Mouse (Mus musculus) lung, embryonic 15.5 days (tissue): ENCODE data around the gene Plcd1. TPM values are rescaled to one million over a fixed set of nuclear protein-coding genes. Genes with fewer than 3 reads are reported as not detected.

Experiments
- ATAC-seq: fragments of 200-750 bp; cut with Nextera tagmentation; 2 replicates; pipeline ENCODE4 v1.8.0; 2017; ENCODE audit warnings: moderate number of reproducible peaks, borderline replicate concordance; ENCODE audit not compliant: low FRiP score, low TSS enrichment; ENCODE audit errors: extremely low read depth
- H3K27ac ChIP-seq: fragments of 300-500 bp; sonication (generic); 2 replicates; pipeline ENCODE4 v1.5.1; 2015; ENCODE audit warnings: moderate library complexity, mild to moderate bottlenecking, inconsistent platforms
- H3K27me3 ChIP-seq: fragments of 300-500 bp; sonication (generic); 2 replicates; pipeline ENCODE4 v1.6.1; 2015; ENCODE audit warnings: inconsistent platforms
- H3K36me3 ChIP-seq: fragments of 300-500 bp; sonication (generic); 2 replicates; pipeline ENCODE4 v1.6.1; 2015; ENCODE audit warnings: inconsistent platforms
- H3K4me1 ChIP-seq: fragments of 300-500 bp; sonication (generic); 2 replicates; pipeline ENCODE4 v1.6.1; 2015; ENCODE audit warnings: inconsistent platforms
- H3K4me2 ChIP-seq: fragments of 300-500 bp; sonication (generic); 2 replicates; pipeline ENCODE4 v1.6.1; 2015; ENCODE audit warnings: inconsistent platforms, mild to moderate bottlenecking, moderate library complexity
- H3K4me3 ChIP-seq: fragments of 300-500 bp; sonication (generic); 2 replicates; pipeline ENCODE4 v1.5.1; 2015; ENCODE audit warnings: mild to moderate bottlenecking, inconsistent platforms
- H3K9ac ChIP-seq: fragments of 300-500 bp; sonication (generic); 2 replicates; pipeline ENCODE4 v1.6.1; 2015; ENCODE audit warnings: inconsistent platforms
- H3K9me3 ChIP-seq: fragments of 300-500 bp; sonication (generic); 2 replicates; pipeline ENCODE4 v1.6.1; 2016; ENCODE audit warnings: inconsistent platforms
- WGBS: fragments of 180-500 bp; shearing (Covaris S2); methylation state at CpG from one replicate; pipeline ENCODE4 v1.1.7; 2015; 5-methylcytosine and 5-hydroxymethylcytosine counted together
- polyA plus RNA-seq: library from polyadenylated mRNA; unstranded; fragments of >200 nt; fragmentation: Nextera tagmentation; extraction: Ambion mirVana; gene quantifications from 2 replicates; pipeline ENCODE4 v1.2.1, GENCODE M21; 2015

The Plcd1 gene
- polyA plus RNA-seq, 1 experiment from 2014 or later, result 17.7 TPM

- peaks cover 10% of the 10 kb centered on the region; the same call in 1 of the 2 replicates for H3K4me1 ChIP-seq
- no peak overlapping the region for H3K4me3 ChIP-seq
- H3K36me3 ChIP-seq, result peaks cover 67% of the 10 kb centered on the region
- no peak overlapping the region for H3K4me2 ChIP-seq
- no peak for ATAC-seq
- WGBS, result 78% methylated on average over 3 of the region's 3 CpGs
- H3K27me3 ChIP-seq, result no peaks in the 10 kb centered on the region
- H3K9me3 ChIP-seq, result no peaks in the 10 kb centered on the region
- H3K9ac ChIP-seq, result no peak overlapping the region
- H3K27ac ChIP-seq, result no peak overlapping the region
Measured at GRCm38 (mm10) chr9:119038574-119038973, 54.7 kb downstream of the Plcd1 start.

- Histone ChIP-seq H3K36me3 (peaks cover 63% of the 10 kb centered on the region), H3K4me3 (no peak overlapping the region), H3K27me3 (no peaks in the 10 kb centered on the region), H3K4me1 (peaks cover 18% of the 10 kb centered on the region), H3K9me3 (no peaks in the 10 kb centered on the region), H3K9ac (no peak overlapping the region), H3K27ac (no peak overlapping the region), H3K4me2 (no peak overlapping the region)
- 57% methylated on average over 15 of the region's 15 CpGs for WGBS
- ATAC-seq, result no peak
Measured at GRCm38 (mm10) chr9:119037076-119037730, 56.1 kb downstream of the Plcd1 start.

- Histone ChIP-seq H3K27me3 (no peaks in the 10 kb centered on the region), H3K4me3 (no peak overlapping the region), H3K27ac (no peak overlapping the region), H3K4me1 (peaks cover 24% of the 10 kb centered on the region), H3K9ac (no peak overlapping the region), H3K9me3 (no peaks in the 10 kb centered on the region), H3K36me3 (peaks cover 50% of the 10 kb centered on the region), H3K4me2 (no peak overlapping the region)
- ATAC-seq, result no peak
- 51% methylated on average over 7 of the region's 7 CpGs for WGBS
Measured at GRCm38 (mm10) chr9:119035836-119036235, 57.5 kb downstream of the Plcd1 start.

GRCm38 (mm10) chr9:119034676-119035665 is 58.3 kb downstream of the Plcd1 start:
- Histone ChIP-seq H3K9ac (no peak overlapping the region), H3K4me2 (no peak overlapping the region), H3K27me3 (no peaks in the 10 kb centered on the region), H3K36me3 (peaks cover 43% of the 10 kb centered on the region), H3K4me1 (peaks cover 24% of the 10 kb centered on the region), H3K9me3 (no peaks in the 10 kb centered on the region), H3K4me3 (no peak overlapping the region), H3K27ac (no peak overlapping the region)
- 86% methylated on average over 29 of the region's 29 CpGs for WGBS
- ATAC-seq, result no peak

GRCm38 (mm10) chr9:119034069-119034468 is 59.2 kb downstream of the Plcd1 start:
- no peaks in the 10 kb centered on the region for H3K27me3 ChIP-seq
- H3K27ac ChIP-seq, result no peak overlapping the region
- no peak overlapping the region for H3K4me2 ChIP-seq
- no peak for ATAC-seq
- peaks cover 36% of the 10 kb centered on the region; the same call in 1 of the 2 replicates for H3K36me3 ChIP-seq
- H3K9me3 ChIP-seq, result no peaks in the 10 kb centered on the region
- no peak overlapping the region for H3K9ac ChIP-seq
- 81% methylated on average over 8 of the region's 8 CpGs for WGBS
- H3K4me1 ChIP-seq, result peaks cover 29% of the 10 kb centered on the region
- no peak overlapping the region for H3K4me3 ChIP-seq

- peaks cover 30% of the 10 kb centered on the region; the same call in 1 of the 2 replicates for H3K36me3 ChIP-seq
- ATAC-seq, result no peak
- H3K27ac ChIP-seq, result peak overlapping the region; percentile 12; the same call in 1 of the 2 replicates
- H3K4me1 ChIP-seq, result peaks cover 29% of the 10 kb centered on the region
- no peak overlapping the region for H3K9ac ChIP-seq
- no peaks in the 10 kb centered on the region for H3K27me3 ChIP-seq
- H3K4me3 ChIP-seq, result no peak overlapping the region
- 67% methylated on average over 19 of the region's 19 CpGs for WGBS
- H3K4me2 ChIP-seq, result no peak overlapping the region
- H3K9me3 ChIP-seq, result no peaks in the 10 kb centered on the region
Measured at GRCm38 (mm10) chr9:119033111-119033921, 60.0 kb downstream of the Plcd1 start.

- Histone ChIP-seq H3K27ac (peak overlapping the region; percentile 12; the same call in 1 of the 2 replicates), H3K9ac (no peak overlapping the region), H3K36me3 (peaks cover 25% of the 10 kb centered on the region; the same call in 1 of the 2 replicates), H3K27me3 (no peaks in the 10 kb centered on the region), H3K4me2 (no peak overlapping the region), H3K4me1 (peaks cover 29% of the 10 kb centered on the region), H3K4me3 (no peak overlapping the region), H3K9me3 (no peaks in the 10 kb centered on the region)
- whole genome bisulfite sequencing, result 65% methylated on average over 9 of the region's 9 CpGs
- no peak for ATAC-seq
Measured at GRCm38 (mm10) chr9:119032538-119032937, 60.8 kb downstream of the Plcd1 start.

- peaks cover 28% of the 10 kb centered on the region for H3K4me1 ChIP-seq
- no peak overlapping the region; the same call in 1 of the 2 replicates for H3K27ac ChIP-seq
- no peaks in the 10 kb centered on the region for H3K27me3 ChIP-seq
- H3K9ac ChIP-seq, result no peak overlapping the region
- ATAC-seq, result no peak
- H3K36me3 ChIP-seq, result peaks cover 29% of the 10 kb centered on the region; the same call in 1 of the 2 replicates
- no peaks in the 10 kb centered on the region for H3K9me3 ChIP-seq
- H3K4me3 ChIP-seq, result no peak overlapping the region
- H3K4me2 ChIP-seq, result no peak overlapping the region
- WGBS, result 80% methylated on average over 14 of the region's 14 CpGs
Measured at GRCm38 (mm10) chr9:119031772-119032171, 61.5 kb downstream of the Plcd1 start.

- Histone ChIP-seq H3K4me2 (no peak overlapping the region), H3K36me3 (peaks cover 28% of the 10 kb centered on the region; the same call in 1 of the 2 replicates), H3K27me3 (no peaks in the 10 kb centered on the region), H3K9ac (no peak overlapping the region), H3K27ac (no peak overlapping the region), H3K4me3 (no peak overlapping the region), H3K4me1 (peaks cover 25% of the 10 kb centered on the region), H3K9me3 (no peaks in the 10 kb centered on the region)
- 82% methylated on average over 4 of the region's 4 CpGs for WGBS
- no peak for ATAC-seq
Measured at GRCm38 (mm10) chr9:119031038-119031437, 62.3 kb downstream of the Plcd1 start.

GRCm38 (mm10) chr9:119029568-119029967 is 63.7 kb downstream of the Plcd1 start:
- Histone ChIP-seq H3K4me3 (no peak overlapping the region), H3K9ac (no peak overlapping the region), H3K36me3 (peaks cover 20% of the 10 kb centered on the region; the same call in 1 of the 2 replicates), H3K27ac (no peak overlapping the region), H3K9me3 (no peaks in the 10 kb centered on the region), H3K4me1 (peaks cover 32% of the 10 kb centered on the region), H3K4me2 (no peak overlapping the region), H3K27me3 (no peaks in the 10 kb centered on the region)
- 54% methylated on average over 7 of the region's 7 CpGs for WGBS
- no peak for ATAC-seq
